Mouse (Mus musculus) testis, adult 2 months (tissue): ENCODE measurements around the gene Gm10775.

ENCODE experiments used
- CTCF ChIP-seq: fragments of 200-500 bp; IDR thresholded peaks from 2 replicates; pipeline ENCODE4 v1.5.1; 2012; ENCODE audit warnings: low read depth, mild to moderate bottlenecking, inconsistent platforms, low read length, moderate library complexity; ENCODE audit not compliant: control insufficient read depth, insufficient read depth, insufficient replicate concordance
- POLR2A ChIP-seq: fragments of 200-500 bp; IDR thresholded peaks from 2 replicates; pipeline ENCODE4 v1.6.1; 2012; ENCODE audit warnings: low read depth, mild to moderate bottlenecking, inconsistent platforms, low read length, moderate library complexity; ENCODE audit not compliant: control insufficient read depth

DNA sequence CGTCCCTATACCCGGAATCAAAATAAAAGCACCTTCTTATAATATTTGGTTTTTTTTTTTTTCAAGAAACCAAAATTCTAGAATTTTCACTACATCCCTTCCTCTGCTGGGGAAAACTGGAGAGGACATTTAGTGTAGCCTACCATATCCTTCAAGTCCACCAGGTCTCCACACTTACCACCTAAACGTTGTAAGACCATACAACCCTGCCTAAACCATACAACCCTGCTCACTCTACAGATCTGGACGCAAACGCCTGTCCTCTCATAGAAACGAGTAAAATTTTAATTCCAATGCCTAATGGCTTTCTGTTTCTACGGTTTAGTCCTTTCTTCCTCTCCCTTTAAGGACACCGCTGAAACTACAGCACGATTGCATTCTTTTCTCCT lies 18.6 kb downstream of the Gm10775 start:
- TF ChIP-seq POLR2A (no peak), CTCF (no peak)
